Mouse (Mus musculus): ENCODE results near the gene Slc4a1ap.
A peak's percentile ranks its signal among the peaks of the same experiment; 100 is the strongest.

The Slc4a1ap gene

DNA sequence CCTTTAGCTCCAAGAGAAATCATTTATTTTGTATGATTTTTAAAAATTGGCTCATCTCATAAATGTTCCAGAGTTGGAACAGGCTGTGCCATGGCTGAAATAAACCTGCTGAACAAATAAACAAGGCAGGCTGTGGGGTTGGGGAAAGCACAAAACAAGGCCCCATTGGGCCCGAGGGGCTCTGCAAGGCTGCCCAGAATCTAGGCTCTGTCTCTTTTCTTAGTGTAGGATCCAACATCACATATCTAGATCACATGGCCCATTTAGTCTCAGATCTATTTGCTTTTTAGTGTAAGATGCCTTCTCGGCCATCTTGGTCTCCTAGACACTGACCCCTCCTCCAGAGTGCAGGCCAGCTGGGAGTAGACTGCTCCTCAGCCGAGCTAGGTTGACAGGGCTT is 39.7 kb downstream of the Slc4a1ap start:
- no peak for DNase-seq (ENCODE audit: low read depth, low spot score)

- DNase-seq (ENCODE audit: low read depth, low spot score), result no peak
Observed at GRCm38 (mm10) chr5:31567951-31568657, 41.3 kb downstream of the Slc4a1ap start.

DNA sequence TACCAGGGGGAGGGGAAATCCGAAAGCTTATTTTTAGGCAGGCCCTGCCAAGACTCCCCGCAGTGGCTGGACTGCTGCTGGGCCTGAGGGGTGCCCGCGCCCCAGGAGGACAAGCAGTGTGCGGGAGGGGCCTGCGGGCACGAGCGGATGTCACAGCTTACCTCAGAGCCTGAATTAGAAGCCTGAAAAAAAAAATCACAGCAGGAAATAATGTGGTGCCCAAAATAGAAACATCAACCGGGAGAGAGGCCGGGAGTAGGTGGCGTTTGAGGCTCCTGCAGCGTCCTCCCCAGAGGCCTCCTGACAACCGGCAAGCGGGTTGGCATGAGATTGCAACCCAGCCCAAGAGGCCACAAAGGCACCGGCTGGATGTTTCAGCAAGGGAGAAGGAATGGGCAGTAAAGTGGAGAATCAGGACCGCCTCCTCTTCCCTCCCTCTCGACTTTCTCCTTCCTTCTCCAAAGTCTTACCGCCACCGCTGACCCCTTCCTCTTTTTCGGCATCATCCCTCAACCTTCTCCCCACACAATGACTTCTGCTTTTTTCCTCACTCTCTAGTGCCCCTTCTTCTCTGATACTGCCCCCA is 44.3 kb downstream of the Slc4a1ap start:
- DNase-seq (ENCODE audit: low read depth, low spot score), result no peak

DNA sequence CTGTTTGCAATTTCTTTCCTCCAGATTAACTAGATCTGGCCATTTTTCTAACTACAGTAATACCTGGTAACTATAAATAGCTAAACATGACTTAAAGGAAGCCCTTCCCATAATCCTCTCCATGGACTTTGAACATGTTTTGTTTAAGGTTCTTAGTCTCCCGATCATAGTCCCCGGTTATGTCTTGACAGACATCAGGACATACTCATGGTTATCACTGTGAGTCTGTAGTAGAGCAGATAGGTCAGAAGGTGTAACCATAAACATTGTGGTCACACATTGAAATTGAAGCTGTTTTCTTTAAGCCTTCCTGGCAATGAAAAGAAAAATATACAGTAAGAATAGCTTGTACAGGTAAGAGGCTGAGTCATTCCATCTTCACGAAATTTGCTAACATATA is 46.9 kb downstream of the Slc4a1ap start:
- no peak for DNase-seq (ENCODE audit: low read depth, low spot score)

GRCm38 (mm10) chr5:31576539-31576975 is 49.8 kb downstream of the Slc4a1ap start:
- DNase-seq (ENCODE audit: low read depth, low spot score), result no peak

DNA sequence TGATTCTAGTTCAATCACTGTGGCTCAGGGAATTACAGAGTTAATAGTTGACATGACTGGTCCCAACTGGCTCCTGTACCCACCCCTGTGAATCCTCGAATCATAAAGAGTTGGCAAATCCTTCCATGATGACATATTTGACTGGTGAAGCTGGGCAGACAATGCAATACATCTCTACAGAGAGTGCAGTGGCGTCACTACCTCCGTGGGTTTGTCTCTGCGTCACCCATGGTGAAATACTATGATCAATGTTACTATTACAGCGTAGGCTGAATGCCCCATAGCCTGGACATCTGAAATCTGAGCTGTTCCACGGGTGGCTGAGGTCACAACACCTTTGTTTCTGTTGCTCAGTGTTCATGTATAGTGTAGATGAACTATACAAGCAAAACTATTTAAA is 54.5 kb downstream of the Slc4a1ap start:
- no peak for DNase-seq (ENCODE audit: low read depth, low spot score)

DNA sequence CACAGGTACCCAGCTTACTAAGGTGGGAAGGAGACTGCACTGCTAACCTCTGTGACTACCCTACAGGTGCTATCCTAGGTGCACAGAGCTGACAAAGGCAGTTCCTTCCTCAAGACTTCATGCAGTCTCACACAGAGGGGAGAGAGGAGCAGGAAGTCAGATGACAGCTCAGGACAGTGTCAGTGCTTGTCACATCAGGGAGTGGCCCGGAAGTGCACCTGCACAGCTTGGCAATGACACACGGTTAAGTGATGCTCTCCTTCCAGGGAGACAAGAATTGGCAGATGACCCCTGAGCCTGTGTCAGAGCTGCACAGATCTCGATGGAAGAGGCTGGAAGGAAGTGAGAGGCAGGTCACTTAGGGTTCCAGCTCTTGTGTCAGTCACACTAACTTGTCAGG is 55.1 kb downstream of the Slc4a1ap start:
- DNase-seq (ENCODE audit: low read depth, low spot score), result no peak

- DNase-seq (ENCODE audit: low read depth, low spot score), result no peak
Observed at GRCm38 (mm10) chr5:31583261-31583660, 56.5 kb downstream of the Slc4a1ap start.

DNA sequence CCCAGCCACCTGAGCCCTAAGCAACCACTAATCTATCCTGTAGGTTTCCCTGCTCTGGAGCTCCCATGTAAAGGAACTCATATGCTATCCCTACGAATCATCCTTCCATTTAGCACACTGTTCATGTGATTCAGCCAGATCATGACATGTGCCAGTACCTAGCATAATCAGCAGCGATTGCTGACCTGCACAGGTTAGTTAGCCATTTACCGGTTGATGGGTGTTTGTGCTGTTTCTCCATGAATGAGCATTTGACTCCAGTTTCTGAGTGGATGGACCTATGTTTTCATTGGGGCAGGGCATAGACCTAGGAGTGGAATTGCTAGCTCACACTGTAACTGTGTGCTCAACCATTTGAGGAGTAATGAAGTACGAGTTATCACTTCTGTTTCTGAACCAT is 58.7 kb downstream of the Slc4a1ap start:
- DNase-seq (ENCODE audit: low read depth, low spot score), result no peak

- no peak for DNase-seq (ENCODE audit: low read depth, low spot score)
Observed at GRCm38 (mm10) chr5:31588016-31588415, 61.2 kb downstream of the Slc4a1ap start.

DNA sequence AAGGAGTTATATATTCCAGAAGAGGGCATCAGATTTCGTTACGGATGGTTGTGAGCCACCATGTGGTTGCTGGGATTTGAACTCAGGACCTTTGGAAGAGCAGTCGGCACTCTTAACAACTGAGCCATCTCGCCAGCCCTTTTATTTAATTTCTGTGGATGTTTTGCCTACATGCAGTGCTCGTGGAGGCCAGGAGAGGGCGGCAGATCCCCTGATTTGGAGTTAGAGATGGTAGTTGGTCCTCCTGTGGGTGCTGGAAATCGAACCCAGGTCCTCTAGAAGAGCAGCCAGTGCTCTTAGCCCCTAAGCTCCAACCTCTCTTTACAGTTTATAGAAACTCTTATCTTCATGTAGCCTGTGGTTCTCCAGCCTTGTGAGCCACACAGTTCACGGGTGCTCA is 61.9 kb downstream of the Slc4a1ap start:
- peak; percentile 60 for DNase-seq (ENCODE audit: low read depth, low spot score)

- no peak for DNase-seq (ENCODE audit: low read depth, low spot score)
Observed at GRCm38 (mm10) chr5:31589711-31590319, 63.0 kb downstream of the Slc4a1ap start.

- DNase-seq (ENCODE audit: low read depth, low spot score), result no peak
Observed at GRCm38 (mm10) chr5:31591122-31591521, 64.3 kb downstream of the Slc4a1ap start.

GRCm38 (mm10) chr5:31595868-31596267 is 69.1 kb downstream of the Slc4a1ap start:
- DNase-seq (ENCODE audit: low read depth, low spot score), result peak; percentile 40

GRCm38 (mm10) chr5:31596481-31597429 is 70.0 kb downstream of the Slc4a1ap start, which contains the start of gene Mrpl33:
TSS of gene Mrpl33 (plus strand) at chr5:31596935.
- DNase-seq (ENCODE audit: low read depth, low spot score), result peak; percentile 87

DNA sequence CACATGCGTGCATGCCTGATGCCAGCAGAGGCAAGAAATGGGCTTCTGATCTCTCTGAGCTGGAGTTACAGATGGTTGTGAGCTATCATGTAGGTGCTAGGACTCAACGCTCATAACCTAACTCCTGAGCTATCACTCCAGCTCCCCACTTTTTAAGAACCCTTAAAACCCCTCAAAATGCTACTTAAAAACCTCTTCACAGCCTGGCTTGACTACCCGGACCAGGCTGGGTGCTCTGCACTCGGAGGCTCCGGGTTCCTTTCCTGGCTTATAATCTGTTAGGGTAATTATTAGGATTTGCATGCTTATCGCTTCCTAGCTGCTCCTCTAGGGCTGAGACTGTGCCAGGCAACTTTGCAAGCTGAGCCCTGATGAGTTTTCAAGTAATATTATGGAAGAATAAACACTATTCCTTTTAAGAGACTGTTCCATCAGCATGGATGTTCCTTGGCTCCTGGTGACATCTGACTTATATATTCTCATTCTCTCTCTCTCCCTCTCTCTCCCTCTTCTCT is 70.7 kb downstream of the Slc4a1ap start:
- no peak for DNase-seq (ENCODE audit: low read depth, low spot score)

- no peak for DNase-seq (ENCODE audit: low read depth, low spot score)
Observed at GRCm38 (mm10) chr5:31598121-31598520, 71.3 kb downstream of the Slc4a1ap start.

GRCm38 (mm10) chr5:31598579-31598978 is 71.8 kb downstream of the Slc4a1ap start:
- DNase-seq (ENCODE audit: low read depth, low spot score), result peak; percentile 83

DNA sequence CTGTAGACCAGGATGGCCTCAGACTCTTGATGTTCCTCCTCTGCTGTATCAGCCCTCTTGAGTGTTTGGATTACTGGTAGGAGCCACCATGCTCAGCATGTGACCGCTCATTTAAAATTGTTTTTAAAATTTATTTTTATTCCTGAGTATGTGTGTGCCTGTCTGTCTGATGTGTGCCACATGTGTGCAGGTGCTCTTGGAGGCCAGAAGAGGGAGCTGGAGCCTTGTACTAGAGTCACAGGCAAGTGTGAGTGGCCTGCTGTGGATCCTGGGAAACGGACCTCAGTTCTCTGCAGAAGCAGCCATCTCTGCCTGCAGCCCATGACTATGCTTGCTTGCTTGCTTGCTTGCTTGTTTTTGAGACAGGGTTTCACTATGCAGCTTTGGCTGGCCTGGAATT is 72.4 kb downstream of the Slc4a1ap start:
- DNase-seq (ENCODE audit: low read depth, low spot score), result peak; percentile 90

- DNase-seq (ENCODE audit: low read depth, low spot score), result no peak
Observed at GRCm38 (mm10) chr5:31601162-31601722, 74.4 kb downstream of the Slc4a1ap start.

- peak; percentile 90 for DNase-seq (ENCODE audit: low read depth, low spot score)
Observed at GRCm38 (mm10) chr5:31602377-31602776, 75.6 kb downstream of the Slc4a1ap start.

Measured in R1 (cell line).